Mouse (Mus musculus) heart, embryonic 11.5 days (tissue): ENCODE data around the gene Bcar3. TPM values are rescaled to one million over a fixed set of nuclear protein-coding genes. Genes with fewer than 3 reads are reported as not detected.

Experiments
- ATAC-seq: fragments of 200-750 bp; cut with Nextera tagmentation; replicated peaks from 2 replicates; pipeline ENCODE4 v1.8.0; 2017; ENCODE audit warnings: moderate library complexity; ENCODE audit not compliant: insufficient number of reproducible peaks, low FRiP score, low TSS enrichment
- H3K27ac ChIP-seq: fragments of 300-500 bp; sonication (generic); 2 replicates; pipeline ENCODE4 v1.5.1; 2014; ENCODE audit warnings: mild to moderate bottlenecking, low read depth, low read length
- H3K27me3 ChIP-seq: fragments of 300-500 bp; sonication (generic); 2 replicates; pipeline ENCODE4 v1.6.1; 2014; ENCODE audit warnings: mild to moderate bottlenecking, low read length, mixed read lengths; ENCODE audit not compliant: control insufficient read depth, insufficient read depth
- H3K36me3 ChIP-seq: fragments of 300-500 bp; sonication (generic); 2 replicates; pipeline ENCODE4 v1.6.1; 2014; ENCODE audit warnings: mild to moderate bottlenecking, low read length, moderate library complexity, mixed read lengths; ENCODE audit not compliant: control insufficient read depth, insufficient read depth
- H3K4me1 ChIP-seq: fragments of 300-500 bp; sonication (generic); 2 replicates; pipeline ENCODE4 v1.6.1; 2014; ENCODE audit warnings: low read length; ENCODE audit not compliant: control insufficient read depth, insufficient read depth
- H3K4me2 ChIP-seq: fragments of 300-500 bp; sonication (generic); 2 replicates; pipeline ENCODE4 v1.6.1; 2014; ENCODE audit warnings: mild to moderate bottlenecking, moderate library complexity
- H3K4me3 ChIP-seq: fragments of 300-500 bp; sonication (generic); 2 replicates; pipeline ENCODE4 v1.5.1; 2014; ENCODE audit warnings: low read depth, low read length
- H3K9ac ChIP-seq: fragments of 300-500 bp; sonication (generic); 2 replicates; pipeline ENCODE4 v1.6.1; 2014; ENCODE audit warnings: mild to moderate bottlenecking, low read depth, low read length, moderate library complexity
- H3K9me3 ChIP-seq: fragments of 300-500 bp; sonication (generic); replicated peaks from 2 replicates; pipeline ENCODE4 v1.6.1; 2016; ENCODE audit warnings: low read length; ENCODE audit not compliant: control insufficient read depth
- WGBS: fragments of 180-500 bp; shearing (Covaris S2); extraction: QIAGEN DNeasy Blood & Tissue Kit; methylation state at CpG from one replicate; pipeline ENCODE4 v1.1.7; 2014; ENCODE audit not compliant: insufficient replicate concordance; 5-methylcytosine and 5-hydroxymethylcytosine counted together
- polyA plus RNA-seq: library from polyadenylated mRNA; unstranded; fragments of >200 nt; fragmentation: Nextera tagmentation; extraction: Ambion mirVana; gene quantifications from 2 replicates; pipeline ENCODE4 v1.2.1, GENCODE M21; 2014

The Bcar3 gene
- polyA plus RNA-seq, 1 experiment from 2014 or later, result 6.4 TPM

GRCm38 (mm10) chr3:122539961-122540690, 246.2 kb downstream of the Bcar3 start:
- Histone ChIP-seq H3K27ac (no peak overlapping the region), H3K36me3 (peaks cover 7% of the 10 kb centered on the region), H3K9me3 (no peaks in the 10 kb centered on the region), H3K27me3 (no peaks in the 10 kb centered on the region), H3K9ac (no peak overlapping the region), H3K4me1 (no peaks in the 10 kb centered on the region), H3K4me2 (no peak overlapping the region), H3K4me3 (no peak overlapping the region)
- no peak for ATAC-seq
- WGBS, result 75% methylated on average over 17 of the region's 17 CpGs

GRCm38 (mm10) chr3:122540918-122541317, 247.0 kb downstream of the Bcar3 start:
- H3K27me3 ChIP-seq, result no peaks in the 10 kb centered on the region

GRCm38 (mm10) chr3:122545346-122545745, 251.4 kb downstream of the Bcar3 start:
- 78% methylated on average over 2 of the region's 2 CpGs for WGBS
- H3K36me3 ChIP-seq, result peaks cover 7% of the 10 kb centered on the region; the same call in 1 of the 2 replicates
- H3K4me2 ChIP-seq, result no peak overlapping the region
- no peak overlapping the region for H3K9ac ChIP-seq
- H3K27ac ChIP-seq, result no peak overlapping the region
- no peaks in the 10 kb centered on the region for H3K4me1 ChIP-seq
- H3K27me3 ChIP-seq, result no peaks in the 10 kb centered on the region
- no peak overlapping the region for H3K4me3 ChIP-seq
- ATAC-seq, result no peak
- no peaks in the 10 kb centered on the region for H3K9me3 ChIP-seq

More at GRCm38 (mm10) chr3:122540918-122541317, 247.0 kb downstream of the Bcar3 start:
- Histone ChIP-seq H3K4me2 (no peak overlapping the region), H3K4me3 (no peak overlapping the region), H3K9me3 (no peaks in the 10 kb centered on the region), H3K36me3 (peaks cover 7% of the 10 kb centered on the region), H3K4me1 (no peaks in the 10 kb centered on the region), H3K9ac (no peak overlapping the region), H3K27ac (no peak overlapping the region)
- WGBS, result 70% methylated on average over 4 of the region's 4 CpGs
- no peak for ATAC-seq

- Histone ChIP-seq H3K36me3 (0 out of 2 replicates have a peak, but pooled peaks cover 2% of the 10 kb centered on the region), H3K9ac (no peak overlapping the region), H3K4me3 (no peak overlapping the region), H3K4me1 (no peaks in the 10 kb centered on the region), H3K27ac (no peak overlapping the region), H3K4me2 (no peak overlapping the region), H3K9me3 (no peaks in the 10 kb centered on the region), H3K27me3 (no peaks in the 10 kb centered on the region)
- ATAC-seq, result no peak
- 74% methylated on average over 4 of the region's 4 CpGs for WGBS
Observed at GRCm38 (mm10) chr3:122547469-122547868, 253.5 kb downstream of the Bcar3 start.

GRCm38 (mm10) chr3:122551174-122551573, 257.2 kb downstream of the Bcar3 start:
- no peak for ATAC-seq
- Histone ChIP-seq H3K4me1 (no peaks in the 10 kb centered on the region), H3K4me3 (no peak overlapping the region), H3K36me3 (0 out of 2 replicates have a peak, but pooled peaks cover 2% of the 10 kb centered on the region), H3K9ac (no peak overlapping the region), H3K27me3 (no peaks in the 10 kb centered on the region), H3K27ac (no peak overlapping the region), H3K9me3 (no peaks in the 10 kb centered on the region), H3K4me2 (no peak overlapping the region)
- 94% methylated on average over 3 of the region's 3 CpGs for WGBS

GRCm38 (mm10) chr3:122557766-122558165, 263.8 kb downstream of the Bcar3 start:
- no peak for ATAC-seq
- Histone ChIP-seq H3K9ac (no peak overlapping the region), H3K36me3 (peaks cover 3% of the 10 kb centered on the region), H3K4me3 (no peak overlapping the region), H3K27ac (no peak overlapping the region), H3K27me3 (no peaks in the 10 kb centered on the region), H3K4me2 (no peak overlapping the region), H3K4me1 (no peaks in the 10 kb centered on the region), H3K9me3 (no peaks in the 10 kb centered on the region)
- WGBS, result 78% methylated on average over 2 of the region's 2 CpGs

GRCm38 (mm10) chr3:122565285-122565684, 271.3 kb downstream of the Bcar3 start:
- H3K9me3 ChIP-seq, result no peaks in the 10 kb centered on the region
- H3K4me1 ChIP-seq, result no peaks in the 10 kb centered on the region; the same call in 1 of the 2 replicates
- peak; percentile 63; the same call in 1 of the 2 replicates for ATAC-seq
- WGBS, result 20% methylated on average over 7 of the region's 7 CpGs
- H3K36me3 ChIP-seq, result peaks cover 3% of the 10 kb centered on the region
- H3K27ac ChIP-seq, result no peak overlapping the region
- H3K4me3 ChIP-seq, result no peak overlapping the region
- H3K4me2 ChIP-seq, result no peak overlapping the region
- H3K9ac ChIP-seq, result no peak overlapping the region
- H3K27me3 ChIP-seq, result no peaks in the 10 kb centered on the region

- 85% methylated on average over 3 of the region's 3 CpGs for WGBS
- no peak for ATAC-seq
Observed at GRCm38 (mm10) chr3:122566112-122566511, 272.2 kb downstream of the Bcar3 start.

GRCm38 (mm10) chr3:122566549-122566948, 272.6 kb downstream of the Bcar3 start:
- Histone ChIP-seq H3K36me3 (peaks cover 1% of the 10 kb centered on the region; the same call in 1 of the 2 replicates), H3K9me3 (no peaks in the 10 kb centered on the region), H3K9ac (no peak overlapping the region), H3K27me3 (no peaks in the 10 kb centered on the region), H3K4me3 (no peak overlapping the region), H3K4me2 (no peak overlapping the region), H3K27ac (no peak overlapping the region), H3K4me1 (no peaks in the 10 kb centered on the region; the same call in 1 of the 2 replicates)
- 61% methylated on average over 4 of the region's 4 CpGs for WGBS
- ATAC-seq, result no peak

More at GRCm38 (mm10) chr3:122566112-122566511, 272.2 kb downstream of the Bcar3 start:
- Histone ChIP-seq H3K9ac (no peak overlapping the region), H3K27me3 (no peaks in the 10 kb centered on the region), H3K4me1 (no peaks in the 10 kb centered on the region; the same call in 1 of the 2 replicates), H3K27ac (no peak overlapping the region), H3K9me3 (no peaks in the 10 kb centered on the region), H3K36me3 (peaks cover 3% of the 10 kb centered on the region; the same call in 1 of the 2 replicates), H3K4me2 (no peak overlapping the region), H3K4me3 (no peak overlapping the region)
